Mouse (Mus musculus): ENCODE measurements around the gene Prdm13. TPM values are rescaled to one million over a fixed set of nuclear protein-coding genes. Genes with fewer than 3 reads are reported as not detected.

The Prdm13 gene
- total and polyA plus RNA-seq, 3 experiments, result not detected

GRCm38 (mm10) chr4:21687783-21688702 lies 2.3 kb upstream of the Prdm13 start:
- H3K79me2 ChIP-seq (ENCODE audit: control insufficient read depth, insufficient read depth, low read length, poor library complexity), result no peaks in the 10 kb centered on the region
- no peaks in the 10 kb centered on the region for H3K4me1 ChIP-seq (ENCODE audit: control insufficient read depth in 1 of 2, insufficient read depth in 2 of 2, low read length in 2 of 2)
- TF ChIP-seq CHD2 (IDR thresholded peaks at IDR 0.05; ENCODE audit: low read length) (no peak), KAT2A (conservative IDR thresholded peaks at IDR 0.05; ENCODE audit: low read depth, low read length) (no peak), EP300 (IDR thresholded peaks at IDR 0.05; ENCODE audit: low read depth in 1 of 2, low read length in 2 of 2) (no peak), TAL1 (IDR thresholded peaks at IDR 0.05; ENCODE audit: low read length) (no peak)
- H3K36me3 ChIP-seq (ENCODE audit: control insufficient read depth in 1 of 2, insufficient read depth in 2 of 2, low read length in 2 of 2), result no peaks in the 10 kb centered on the region
- H3K4me3 ChIP-seq (ENCODE audit: control insufficient read depth in 1 of 2, insufficient read depth in 1 of 2, low read depth in 2 of 2, low read length in 2 of 2), result no peak overlapping the region
- H3K27me3 ChIP-seq (ENCODE audit: control insufficient read depth in 1 of 2, insufficient read depth in 2 of 2, low read length in 2 of 2), result no peaks in the 10 kb centered on the region
- no peaks in the 10 kb centered on the region for H3K9me3 ChIP-seq (replicated peaks; ENCODE audit: insufficient read depth, low read length)
- no peak overlapping the region for H3K9ac ChIP-seq (ENCODE audit: control insufficient read depth, low read depth, low read length, poor library complexity, severe bottlenecking)
- no peak for DNase-seq (ENCODE audit: low read depth, low spot score)
- H3K27ac ChIP-seq (ENCODE audit: control insufficient read depth, low read depth, low read length), result no peak overlapping the region

GRCm38 (mm10) chr4:21686934-21687333 lies 1.2 kb upstream of the Prdm13 start:
- Histone ChIP-seq H3K9ac (ENCODE audit: control insufficient read depth, low read depth, low read length, poor library complexity, severe bottlenecking) (no peak overlapping the region), H3K4me1 (ENCODE audit: control insufficient read depth in 1 of 2, insufficient read depth in 2 of 2, low read length in 2 of 2) (no peaks in the 10 kb centered on the region), H3K27me3 (ENCODE audit: control insufficient read depth in 1 of 2, insufficient read depth in 2 of 2, low read length in 2 of 2) (no peaks in the 10 kb centered on the region), H3K79me2 (ENCODE audit: control insufficient read depth, insufficient read depth, low read length, poor library complexity) (no peaks in the 10 kb centered on the region), H3K36me3 (ENCODE audit: control insufficient read depth in 1 of 2, insufficient read depth in 2 of 2, low read length in 2 of 2) (no peaks in the 10 kb centered on the region), H3K4me3 (ENCODE audit: control insufficient read depth in 1 of 2, insufficient read depth in 1 of 2, low read depth in 2 of 2, low read length in 2 of 2) (no peak overlapping the region), H3K9me3 (replicated peaks; ENCODE audit: insufficient read depth, low read length) (no peaks in the 10 kb centered on the region), H3K27ac (ENCODE audit: control insufficient read depth, low read depth, low read length) (no peak overlapping the region)
- no peak for DNase-seq (ENCODE audit: low read depth, low spot score)
- TF ChIP-seq ELF1 (IDR thresholded peaks at IDR 0.05; ENCODE audit: low read depth, low read length) (no peak), TAL1 (IDR thresholded peaks at IDR 0.05; ENCODE audit: low read length) (no peak), MYB (IDR thresholded peaks at IDR 0.05; ENCODE audit: low read depth, low read length) (no peak), HCFC1 (IDR thresholded peaks at IDR 0.05; ENCODE audit: low read depth, low read length) (no peak), USF2 (IDR thresholded peaks at IDR 0.05; ENCODE audit: borderline replicate concordance in 1 of 2, insufficient read depth in 1 of 2, low read depth in 1 of 2, low read length in 2 of 2) (no peak), MEF2A (IDR thresholded peaks at IDR 0.05; ENCODE audit: extremely low read depth, insufficient replicate concordance, low read depth, low read length, poor library complexity, severe bottlenecking) (no peak), ETS1 (IDR thresholded peaks at IDR 0.05; ENCODE audit: low read depth, low read length) (no peak), RCOR1 (IDR thresholded peaks at IDR 0.05; ENCODE audit: low read depth, low read length) (no peak), BHLHE40 (IDR thresholded peaks at IDR 0.05; ENCODE audit: borderline replicate concordance, low read depth, low read length) (no peak)

- Histone ChIP-seq H3K9me3 (replicated peaks; ENCODE audit: insufficient read depth, low read length) (no peaks in the 10 kb centered on the region), H3K4me1 (ENCODE audit: control insufficient read depth in 1 of 2, insufficient read depth in 2 of 2, low read length in 2 of 2) (no peaks in the 10 kb centered on the region), H3K79me2 (ENCODE audit: control insufficient read depth, insufficient read depth, low read length, poor library complexity) (no peaks in the 10 kb centered on the region), H3K27ac (ENCODE audit: control insufficient read depth, low read depth, low read length) (no peak overlapping the region), H3K27me3 (ENCODE audit: control insufficient read depth in 1 of 2, insufficient read depth in 2 of 2, low read length in 2 of 2) (no peaks in the 10 kb centered on the region), H3K9ac (ENCODE audit: control insufficient read depth, low read depth, low read length, poor library complexity, severe bottlenecking) (no peak overlapping the region), H3K4me3 (ENCODE audit: control insufficient read depth in 1 of 2, insufficient read depth in 1 of 2, low read depth in 2 of 2, low read length in 2 of 2) (no peak overlapping the region), H3K36me3 (ENCODE audit: control insufficient read depth in 1 of 2, insufficient read depth in 2 of 2, low read length in 2 of 2) (no peaks in the 10 kb centered on the region)
- no peak for DNase-seq (ENCODE audit: low read depth, low spot score)
- no peak for TF ChIP-seq POLR2A (IDR thresholded peaks at IDR 0.05; ENCODE audit: control insufficient read depth in 1 of 2, insufficient read depth in 1 of 2, low read depth in 1 of 2, low read length in 2 of 2, poor library complexity in 1 of 2)
- no peak for TF ChIP-seq UBTF (IDR thresholded peaks at IDR 0.05; ENCODE audit: borderline replicate concordance, insufficient read depth, low read depth, low read length)
- no peak for TF ChIP-seq CHD2 (IDR thresholded peaks at IDR 0.05; ENCODE audit: low read length)
- TF ChIP-seq NRF1 (IDR thresholded peaks at IDR 0.05; ENCODE audit: insufficient read depth, low read depth, low read length, poor library complexity, severe bottlenecking), result no peak
- no peak for TF ChIP-seq ZNF384 (IDR thresholded peaks at IDR 0.05; ENCODE audit: low read depth, low read length)
- no peak for TF ChIP-seq HCFC1 (IDR thresholded peaks at IDR 0.05; ENCODE audit: low read depth, low read length)
Observed at GRCm38 (mm10) chr4:21686416-21686815, 653 bp upstream of the Prdm13 start.

Measured in MEL (cell line).